Mouse (Mus musculus) left cerebral cortex, postnatal 25 days (tissue): ENCODE results near the gene Gm10277. TPM values are rescaled to one million over a fixed set of nuclear protein-coding genes. Genes with fewer than 3 reads are reported as not detected.

Source experiments
- DNase-seq, 2 experiments: peaks; one replicate each; pipeline ENCODE4 v3.0.0; 2022; ENCODE audit warnings: low spot score in 2 of 2, mixed read lengths in 1 of 2
- intact Hi-C: fragments of 180-260 bp; cut with DNase I; formaldehyde crosslinking; loops from one replicate; pipeline ENCODE4 v1.15.1; 2025
- total RNA-seq, 2 experiments: library from RNA; stranded (reverse); gene quantifications; 2 replicates each; pipeline ENCODE4 v1.2.3; 2021

Gm10277 gene
- total RNA-seq = not detected

GRCm38 (mm10) chr11:77787707-77788106, at the start of gene Gm10277:
Gm10277 (minus strand) TSS chr11:77787747.
- DNase-seq = no peak
- intact Hi-C loops = no loop called here

DNA sequence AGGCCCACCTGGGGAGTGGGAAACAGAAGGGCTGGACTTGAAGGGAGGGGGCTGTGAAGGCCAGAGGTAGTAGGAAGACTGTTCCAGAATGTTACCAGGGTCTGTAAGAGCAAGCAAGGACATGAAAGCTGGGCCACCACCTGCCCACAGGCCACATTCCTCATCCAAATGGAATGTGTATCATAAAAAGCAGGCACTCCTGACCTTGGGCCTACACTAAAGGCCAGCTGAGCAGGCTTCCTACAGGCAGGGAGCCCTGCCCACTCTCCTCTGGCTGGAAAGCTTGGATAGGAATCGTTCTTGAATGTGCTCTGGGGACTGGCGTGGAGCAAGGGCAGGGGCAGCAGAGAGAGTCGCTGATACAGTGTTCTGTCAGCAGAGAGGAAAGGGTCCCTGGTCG, 49.2 kb upstream of the Gm10277 start:
- intact Hi-C loops = no loop called here
- DNase-seq = no peak

DNA sequence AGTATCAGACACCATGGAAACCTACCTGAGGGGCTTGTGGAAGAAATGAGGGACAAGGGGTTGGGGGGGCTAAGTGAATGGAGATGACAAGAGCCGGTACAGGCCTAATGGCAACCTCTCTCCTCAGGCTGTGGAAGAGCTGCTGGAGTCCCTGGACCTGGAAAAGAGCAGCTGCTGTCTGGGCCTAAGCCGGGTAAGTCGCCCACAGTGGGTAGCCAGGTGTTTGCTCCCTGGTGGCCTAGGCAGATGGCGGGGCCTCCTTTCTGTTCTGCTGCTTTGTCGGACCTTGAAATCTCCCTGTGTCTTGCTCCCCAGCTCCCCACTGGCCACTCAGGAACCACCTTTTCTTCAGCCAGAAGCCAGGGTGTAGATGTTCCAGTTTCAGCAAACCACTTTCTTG, 48.7 kb upstream of the Gm10277 start:
- DNase-seq = no peak
- intact Hi-C loops = no loop called here

- intact Hi-C loops = no loop called here
Observed at GRCm38 (mm10) chr11:77835109-77835508, 47.6 kb upstream of the Gm10277 start.

DNA sequence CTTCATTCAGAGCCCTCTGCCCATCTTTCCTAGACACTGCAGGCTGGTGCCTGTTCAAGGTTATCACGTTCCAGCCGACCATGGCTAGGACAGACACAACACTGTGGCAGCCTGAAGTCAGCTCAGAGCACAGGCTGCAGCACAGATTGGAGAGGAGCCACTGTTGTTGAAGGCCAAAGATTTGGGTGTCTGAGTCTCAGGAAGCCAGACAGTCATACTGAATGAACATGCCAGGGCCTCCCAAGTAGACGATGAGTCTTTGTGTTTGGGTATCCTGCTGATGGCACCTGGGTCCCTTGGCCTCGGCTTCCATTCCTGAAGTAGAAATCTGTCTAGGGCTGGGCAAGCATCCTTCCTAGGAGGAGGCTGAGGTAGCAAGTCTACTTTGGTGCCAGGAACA, 45.0 kb upstream of the Gm10277 start:
- intact Hi-C loops = no loop called here
- DNase-seq = no peak

More at GRCm38 (mm10) chr11:77835109-77835508, 47.6 kb upstream of the Gm10277 start:
- no peak for DNase-seq

GRCm38 (mm10) chr11:77830875-77831274, 43.3 kb upstream of the Gm10277 start:
- DNase-seq = no peak
- intact Hi-C loops = no loop called here

GRCm38 (mm10) chr11:77829043-77829841, 41.7 kb upstream of the Gm10277 start:
- no peak for DNase-seq
- intact Hi-C loops = loop anchor here (10.0 kb wide), 1 partner anchor 346 kb away; the partner anchor contains the start of genes Nek8 and Tlcd1

GRCm38 (mm10) chr11:77828163-77828562, 40.6 kb upstream of the Gm10277 start:
- intact Hi-C loops = loop anchor here (10.0 kb wide), 1 partner anchor 347 kb away; the partner anchor contains the start of genes Nek8 and Tlcd1
- DNase-seq = no peak

- DNase-seq = peak; percentile 81
- intact Hi-C loops = loop anchor here (1.0 to 10.0 kb wide), 2 partner anchors 140 to 347 kb away; partner anchors contain the start of genes Nek8 and Tlcd1
Observed at GRCm38 (mm10) chr11:77827241-77827995, 39.9 kb upstream of the Gm10277 start.

DNA sequence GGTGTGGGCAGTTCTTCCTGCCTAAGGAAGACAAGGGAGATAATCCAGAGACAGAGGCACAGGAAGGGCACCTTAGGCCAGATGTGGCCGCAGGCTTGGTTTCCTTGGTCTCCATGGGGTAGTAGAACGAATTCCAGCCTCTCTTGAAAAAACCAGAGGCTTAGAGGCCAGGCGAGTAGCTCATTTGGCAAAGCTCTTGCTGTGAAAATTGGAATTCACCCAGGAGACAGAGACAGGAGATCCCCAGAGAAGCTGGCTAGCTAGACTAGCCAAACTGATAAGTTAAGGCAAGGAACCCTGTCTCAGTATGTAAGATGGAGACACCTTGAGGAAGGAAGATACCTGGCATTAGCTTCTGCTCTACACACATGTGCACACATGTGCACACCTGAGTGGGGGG, 38.8 kb upstream of the Gm10277 start:
- intact Hi-C loops = loop anchor here (10.0 kb wide), 1 partner anchor 348 kb away; the partner anchor contains the start of genes Nek8 and Tlcd1

GRCm38 (mm10) chr11:77825853-77826252, 38.3 kb upstream of the Gm10277 start:
- intact Hi-C loops = loop anchor here (10.0 kb wide), 1 partner anchor 349 kb away; the partner anchor contains the start of genes Nek8 and Tlcd1
- DNase-seq = peak; percentile 60 to 78

More for the DNA sequence above, 38.8 kb upstream of the Gm10277 start:
- no peak for DNase-seq

GRCm38 (mm10) chr11:77822781-77823180, 35.2 kb upstream of the Gm10277 start:
- DNase-seq = peak; percentile 67
- intact Hi-C loops = loop anchor here (10.0 kb wide), 1 partner anchor 352 kb away; the partner anchor contains the start of genes Nek8 and Tlcd1

GRCm38 (mm10) chr11:77821648-77822047, 34.1 kb upstream of the Gm10277 start:
- DNase-seq = peak; percentile 56 to 68
- intact Hi-C loops = loop anchor here (10.0 kb wide), 1 partner anchor 353 kb away; the partner anchor contains the start of genes Nek8 and Tlcd1

DNA sequence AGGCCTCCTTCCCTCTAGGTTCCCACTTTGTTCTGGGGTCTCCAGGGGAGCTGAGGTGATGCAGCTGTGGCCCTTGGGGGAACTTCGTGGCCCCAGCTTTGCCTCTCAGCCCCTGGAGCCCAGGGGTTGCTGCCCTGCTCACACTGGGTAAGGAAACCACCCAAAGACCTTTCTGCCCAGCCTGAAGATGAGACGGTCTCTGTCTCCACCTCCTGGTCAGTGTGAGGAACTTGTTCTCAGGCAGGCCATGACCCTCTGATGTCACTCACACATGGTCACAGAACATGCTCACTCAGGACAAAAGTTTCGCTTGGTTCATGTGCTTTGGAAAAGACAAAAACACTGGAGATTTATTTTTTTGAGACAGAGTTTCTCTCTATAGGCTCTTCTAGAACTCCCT, 28.5 kb upstream of the Gm10277 start:
- intact Hi-C loops = no loop called here
- DNase-seq = no peak

DNA sequence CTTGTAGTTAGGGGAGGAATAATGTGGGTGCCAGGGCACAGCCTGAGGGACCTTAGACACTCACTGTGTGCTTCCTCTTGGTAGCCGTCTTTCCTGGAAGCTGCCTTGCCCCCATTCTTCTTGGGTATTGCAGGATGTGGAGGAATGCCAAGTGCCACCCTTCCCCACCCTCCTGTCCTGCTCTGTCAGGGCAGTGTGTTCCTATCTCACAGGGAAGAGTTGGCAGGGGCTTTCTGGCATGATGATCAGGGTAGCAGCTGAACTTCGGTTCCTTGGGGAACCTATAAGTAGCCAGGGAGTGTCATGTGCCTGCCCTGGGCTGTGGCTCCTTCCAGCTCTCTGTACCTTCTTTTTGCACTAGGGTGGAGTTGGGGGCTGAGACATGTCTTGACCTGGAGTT, 26.4 kb upstream of the Gm10277 start:
- intact Hi-C loops = no loop called here
- no peak for DNase-seq

DNA sequence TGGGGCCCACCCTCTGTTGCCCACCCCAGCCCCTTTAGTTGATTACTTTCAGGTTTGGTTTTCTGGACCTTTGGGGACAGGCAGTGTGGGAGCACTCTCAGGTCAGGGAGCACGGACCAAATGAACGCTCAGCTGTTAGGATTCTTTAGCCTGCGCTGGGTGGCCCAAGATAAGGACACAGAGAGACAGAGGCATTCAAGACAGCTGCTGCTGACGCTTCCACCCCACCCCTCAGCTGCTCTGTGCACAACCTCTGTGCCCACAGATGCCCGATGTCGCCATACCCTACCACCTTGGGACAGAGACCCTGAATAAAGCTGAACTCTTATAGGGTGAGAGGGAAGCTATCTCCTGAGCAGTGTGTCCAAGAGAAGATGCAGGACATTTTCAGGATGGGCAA, 22.5 kb upstream of the Gm10277 start:
- DNase-seq = no peak
- intact Hi-C loops = no loop called here

- no peak for DNase-seq
Observed at GRCm38 (mm10) chr11:77809215-77809614, 21.7 kb upstream of the Gm10277 start.

GRCm38 (mm10) chr11:77808051-77808465, 20.5 kb upstream of the Gm10277 start:
- no peak for DNase-seq
- intact Hi-C loops = no loop called here

More at GRCm38 (mm10) chr11:77809215-77809614, 21.7 kb upstream of the Gm10277 start:
- intact Hi-C loops = no loop called here

DNA sequence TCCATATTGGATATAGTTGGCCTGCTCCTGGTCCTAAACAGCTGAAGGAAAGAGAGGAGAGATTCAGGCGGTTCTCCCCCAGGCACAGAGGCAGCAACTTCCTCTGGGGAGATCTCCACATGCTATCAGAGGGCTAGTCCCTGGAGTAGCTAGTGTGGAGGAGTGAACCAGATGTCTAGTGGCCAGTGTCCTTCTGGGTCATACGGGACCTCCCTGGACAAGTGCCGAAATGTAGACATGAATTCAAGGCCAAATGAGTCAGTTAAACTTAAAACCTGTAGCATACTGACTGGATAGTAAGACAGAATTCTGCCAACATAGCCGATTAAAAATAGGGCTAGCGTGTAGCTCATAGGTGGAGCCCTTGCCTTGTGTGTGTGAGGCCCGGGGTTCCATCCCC, 19.3 kb upstream of the Gm10277 start:
- DNase-seq = no peak
- intact Hi-C loops = no loop called here

GRCm38 (mm10) chr11:77806218-77806617, 18.7 kb upstream of the Gm10277 start:
- intact Hi-C loops = no loop called here
- peak in 1 of 2 experiments; percentile 70 for DNase-seq
